Mouse (Mus musculus): ENCODE data around the gene Hoxd1. TPM values are rescaled to one million over a fixed set of nuclear protein-coding genes. Genes with fewer than 3 reads are reported as not detected.

The Hoxd1 gene
- polyA plus RNA-seq (2016; fragmentation: Nextera tagmentation; extraction: Ambion mirVana): 11.8 and 11.9 TPM in 2 replicates

- under 1% methylated on average over 61 of the region's 61 CpGs for WGBS
- H3K36me3 ChIP-seq: no peaks in the 10 kb centered on the region
- H3K27ac ChIP-seq: no peak within 1 kb of the TSS
- peak; percentile 75 for ATAC-seq (ENCODE audit: insufficient number of reproducible peaks, insufficient read depth, low FRiP score, low TSS enrichment)
- peaks cover 15% of the 10 kb centered on the region for H3K4me1 ChIP-seq
- H3K4me3 ChIP-seq: peak within 1 kb of the TSS; percentile 47
- H3K9ac ChIP-seq: peak within 1 kb of the TSS; percentile 28
- H3K4me2 ChIP-seq (replicated peaks): peak within 1 kb of the TSS; percentile 91
- peaks cover 87% of the 10 kb centered on the region for H3K27me3 ChIP-seq
- H3K9me3 ChIP-seq: no peaks in the 10 kb centered on the region
Observed at GRCm38 (mm10) chr2:74762522-74763244, at the start of gene Hoxd1. Gene Hoxd1, plus strand, starts transcription at chr2:74762980.

- peaks cover 97% of the 10 kb centered on the region for H3K27me3 ChIP-seq
- H3K4me3 ChIP-seq: no peak overlapping the region
- 3% methylated on average over 19 of the region's 19 CpGs for WGBS
- no peaks in the 10 kb centered on the region for H3K9me3 ChIP-seq
- no peak overlapping the region for H3K4me2 ChIP-seq (replicated peaks)
- no peaks in the 10 kb centered on the region for H3K4me1 ChIP-seq
- no peaks in the 10 kb centered on the region for H3K36me3 ChIP-seq
- H3K9ac ChIP-seq: no peak overlapping the region
- ATAC-seq (ENCODE audit: insufficient number of reproducible peaks, insufficient read depth, low FRiP score, low TSS enrichment): no peak
- H3K27ac ChIP-seq: no peak overlapping the region
Observed at GRCm38 (mm10) chr2:74713239-74714150, 49.3 kb upstream of the Hoxd1 start.

GRCm38 (mm10) chr2:74714156-74714789 lies 48.5 kb upstream of the Hoxd1 start:
- Histone ChIP-seq H3K4me2 (replicated peaks) (no peak overlapping the region), H3K27ac (no peak overlapping the region), H3K27me3 (peaks cover 97% of the 10 kb centered on the region), H3K9ac (no peak overlapping the region), H3K4me1 (no peaks in the 10 kb centered on the region), H3K4me3 (no peak overlapping the region), H3K36me3 (no peaks in the 10 kb centered on the region), H3K9me3 (no peaks in the 10 kb centered on the region)
- WGBS: 3% methylated on average over 18 of the region's 18 CpGs
- ATAC-seq (ENCODE audit: insufficient number of reproducible peaks, insufficient read depth, low FRiP score, low TSS enrichment): no peak

- no peaks in the 10 kb centered on the region for H3K4me1 ChIP-seq
- H3K9me3 ChIP-seq: no peaks in the 10 kb centered on the region
- H3K27me3 ChIP-seq: peaks cover 97% of the 10 kb centered on the region
- H3K36me3 ChIP-seq: no peaks in the 10 kb centered on the region
- no peak overlapping the region for H3K27ac ChIP-seq
- WGBS: 3% methylated on average over 14 of the region's 14 CpGs
- H3K4me2 ChIP-seq (replicated peaks): no peak overlapping the region
- H3K4me3 ChIP-seq: no peak overlapping the region
- ATAC-seq (ENCODE audit: insufficient number of reproducible peaks, insufficient read depth, low FRiP score, low TSS enrichment): no peak
- no peak overlapping the region for H3K9ac ChIP-seq
Observed at GRCm38 (mm10) chr2:74714881-74715280, 47.9 kb upstream of the Hoxd1 start.

- Histone ChIP-seq H3K9me3 (no peaks in the 10 kb centered on the region), H3K4me2 (replicated peaks) (peak overlapping the region; percentile 47), H3K27me3 (peaks cover 96% of the 10 kb centered on the region), H3K27ac (no peak overlapping the region), H3K4me1 (no peaks in the 10 kb centered on the region), H3K36me3 (no peaks in the 10 kb centered on the region), H3K9ac (no peak overlapping the region), H3K4me3 (peak overlapping the region; percentile 21)
- ATAC-seq (ENCODE audit: insufficient number of reproducible peaks, insufficient read depth, low FRiP score, low TSS enrichment): peak; percentile 54; the same call in 1 of the 2 replicates
- WGBS: 2% methylated on average over 26 of the region's 26 CpGs
Observed at GRCm38 (mm10) chr2:74715504-74716241, 47.1 kb upstream of the Hoxd1 start.

GRCm38 (mm10) chr2:74720384-74720783 lies 42.4 kb upstream of the Hoxd1 start:
- peaks cover 98% of the 10 kb centered on the region for H3K27me3 ChIP-seq
- no peaks in the 10 kb centered on the region for H3K4me1 ChIP-seq
- no peak for ATAC-seq (ENCODE audit: insufficient number of reproducible peaks, insufficient read depth, low FRiP score, low TSS enrichment)
- H3K27ac ChIP-seq: no peak overlapping the region
- no peak overlapping the region for H3K4me2 ChIP-seq (replicated peaks)
- no peaks in the 10 kb centered on the region for H3K36me3 ChIP-seq
- WGBS: 8% methylated on average over 2 of the region's 2 CpGs
- H3K4me3 ChIP-seq: no peak overlapping the region
- no peaks in the 10 kb centered on the region for H3K9me3 ChIP-seq
- no peak overlapping the region for H3K9ac ChIP-seq

GRCm38 (mm10) chr2:74720955-74721491 lies 41.8 kb upstream of the Hoxd1 start:
- Histone ChIP-seq H3K9me3 (no peaks in the 10 kb centered on the region), H3K4me2 (replicated peaks) (no peak overlapping the region), H3K4me3 (no peak overlapping the region), H3K9ac (no peak overlapping the region), H3K27ac (no peak overlapping the region), H3K4me1 (no peaks in the 10 kb centered on the region), H3K27me3 (peaks cover 97% of the 10 kb centered on the region), H3K36me3 (no peaks in the 10 kb centered on the region)
- ATAC-seq (ENCODE audit: insufficient number of reproducible peaks, insufficient read depth, low FRiP score, low TSS enrichment): no peak
- 3% methylated on average over 5 of the region's 5 CpGs for WGBS

- Histone ChIP-seq H3K4me1 (no peaks in the 10 kb centered on the region), H3K4me3 (no peak overlapping the region), H3K4me2 (replicated peaks) (no peak overlapping the region), H3K27me3 (peaks cover 97% of the 10 kb centered on the region), H3K9me3 (no peaks in the 10 kb centered on the region), H3K27ac (no peak overlapping the region), H3K9ac (no peak overlapping the region), H3K36me3 (no peaks in the 10 kb centered on the region)
- ATAC-seq (ENCODE audit: insufficient number of reproducible peaks, insufficient read depth, low FRiP score, low TSS enrichment): no peak
- 7% methylated on average over 6 of the region's 6 CpGs for WGBS
Observed at GRCm38 (mm10) chr2:74721882-74722281, 40.9 kb upstream of the Hoxd1 start.

- Histone ChIP-seq H3K4me1 (no peaks in the 10 kb centered on the region), H3K36me3 (no peaks in the 10 kb centered on the region), H3K4me3 (no peak overlapping the region), H3K27me3 (peaks cover 97% of the 10 kb centered on the region), H3K27ac (no peak overlapping the region), H3K9ac (no peak overlapping the region), H3K9me3 (no peaks in the 10 kb centered on the region), H3K4me2 (replicated peaks) (no peak overlapping the region)
- WGBS: 2% methylated on average over 8 of the region's 8 CpGs
- ATAC-seq (ENCODE audit: insufficient number of reproducible peaks, insufficient read depth, low FRiP score, low TSS enrichment): no peak
Observed at GRCm38 (mm10) chr2:74722949-74723348, 39.8 kb upstream of the Hoxd1 start.

- no peak for ATAC-seq (ENCODE audit: insufficient number of reproducible peaks, insufficient read depth, low FRiP score, low TSS enrichment)
- H3K27me3 ChIP-seq: peaks cover 95% of the 10 kb centered on the region
- H3K4me2 ChIP-seq (replicated peaks): no peak overlapping the region
- no peaks in the 10 kb centered on the region for H3K4me1 ChIP-seq
- no peaks in the 10 kb centered on the region for H3K36me3 ChIP-seq
- H3K9ac ChIP-seq: no peak overlapping the region
- H3K4me3 ChIP-seq: no peak overlapping the region
- WGBS: 6% methylated on average over 7 of the region's 7 CpGs
- H3K27ac ChIP-seq: no peak overlapping the region
- no peaks in the 10 kb centered on the region for H3K9me3 ChIP-seq
Observed at GRCm38 (mm10) chr2:74724244-74725015, 38.4 kb upstream of the Hoxd1 start.
